Mouse (Mus musculus) thymus, adult 2 months (tissue): Measurements from ENCODE around the gene Adora3. TPM values are rescaled to one million over a fixed set of nuclear protein-coding genes. Genes with fewer than 3 reads are reported as not detected.

Source experiments
- DNase-seq: peaks from one replicate; pipeline ENCODE4 v3.0.0; 2021
- H3K27ac ChIP-seq: fragments of 200-500 bp; 2 replicates; pipeline ENCODE4 v1.5.1; 2012; ENCODE audit warnings: low read length, control low read depth; ENCODE audit not compliant: control insufficient read depth, insufficient read depth
- H3K27me3 ChIP-seq: fragments of 200-500 bp; 2 replicates; pipeline ENCODE4 v1.6.1; 2012; ENCODE audit warnings: mild to moderate bottlenecking, low read length, moderate library complexity, mixed read lengths; ENCODE audit not compliant: control insufficient read depth, insufficient read depth
- H3K36me3 ChIP-seq: fragments of 200-500 bp; 2 replicates; pipeline ENCODE4 v1.6.1; 2012; ENCODE audit warnings: mild to moderate bottlenecking, low read length, moderate library complexity; ENCODE audit not compliant: control insufficient read depth, insufficient read depth
- H3K4me1 ChIP-seq: fragments of 200-500 bp; replicated peaks from 2 replicates; pipeline ENCODE4 v1.6.1; 2012; ENCODE audit warnings: low read length; ENCODE audit not compliant: control insufficient read depth, insufficient read depth
- H3K4me3 ChIP-seq: fragments of 200-500 bp; 2 replicates; pipeline ENCODE4 v1.5.1; 2012; ENCODE audit warnings: mild to moderate bottlenecking, low read length, control low read depth, moderate library complexity; ENCODE audit not compliant: control insufficient read depth, insufficient read depth
- CTCF ChIP-seq: fragments of 200-500 bp; IDR thresholded peaks from 2 replicates; pipeline ENCODE4 v1.5.1; 2012; ENCODE audit warnings: mild to moderate bottlenecking, control low read depth, low read length, moderate library complexity, borderline replicate concordance; ENCODE audit not compliant: control insufficient read depth, poor library complexity, insufficient read depth; ENCODE audit errors: extremely low read depth
- POLR2A ChIP-seq: fragments of 200-500 bp; IDR thresholded peaks from 2 replicates; pipeline ENCODE4 v1.6.1; 2012; ENCODE audit warnings: mild to moderate bottlenecking, low read length, control low read depth, moderate library complexity; ENCODE audit not compliant: control insufficient read depth, poor library complexity, insufficient read depth; ENCODE audit errors: extremely low read depth
- WGBS: fragments of 180-500 bp; shearing (Covaris S2); methylation state at CpG from one replicate; pipeline ENCODE4 v1.1.7; 2018; 5-methylcytosine and 5-hydroxymethylcytosine counted together
- polyA plus RNA-seq: library from polyadenylated mRNA; depleted of rRNA; stranded (reverse); fragments of >200 nt; gene quantifications from 2 replicates; pipeline ENCODE4 v1.2.3, GENCODE M21; 2012

Adora3 gene
- polyA plus RNA-seq, 1 experiment = 0.90 TPM

GRCm38 (mm10) chr3:105872034-105872433 lies 1.4 kb downstream of the Adora3 start:
- Histone ChIP-seq H3K4me3 (no peak overlapping the region), H3K27ac (no peak overlapping the region), H3K4me1 (no peaks in the 10 kb centered on the region), H3K36me3 (no peaks in the 10 kb centered on the region), H3K27me3 (no peaks in the 10 kb centered on the region)
- TF ChIP-seq POLR2A = no peak
- no peak for TF ChIP-seq CTCF
- no peak for DNase-seq
- WGBS = 92% methylated on average over 6 of the region's 6 CpGs

GRCm38 (mm10) chr3:105872579-105872978 lies 1.9 kb downstream of the Adora3 start:
- H3K27ac ChIP-seq = no peak overlapping the region
- 60% methylated on average over 3 of the region's 3 CpGs for WGBS
- H3K4me1 ChIP-seq = no peaks in the 10 kb centered on the region

GRCm38 (mm10) chr3:105873451-105874445 lies 3.1 kb downstream of the Adora3 start:
- no peak for DNase-seq

More at GRCm38 (mm10) chr3:105872579-105872978, 1.9 kb downstream of the Adora3 start:
- no peak for DNase-seq
- TF ChIP-seq POLR2A (no peak), CTCF (no peak)
- Histone ChIP-seq H3K27me3 (no peaks in the 10 kb centered on the region), H3K36me3 (no peaks in the 10 kb centered on the region), H3K4me3 (no peak overlapping the region)

DNA sequence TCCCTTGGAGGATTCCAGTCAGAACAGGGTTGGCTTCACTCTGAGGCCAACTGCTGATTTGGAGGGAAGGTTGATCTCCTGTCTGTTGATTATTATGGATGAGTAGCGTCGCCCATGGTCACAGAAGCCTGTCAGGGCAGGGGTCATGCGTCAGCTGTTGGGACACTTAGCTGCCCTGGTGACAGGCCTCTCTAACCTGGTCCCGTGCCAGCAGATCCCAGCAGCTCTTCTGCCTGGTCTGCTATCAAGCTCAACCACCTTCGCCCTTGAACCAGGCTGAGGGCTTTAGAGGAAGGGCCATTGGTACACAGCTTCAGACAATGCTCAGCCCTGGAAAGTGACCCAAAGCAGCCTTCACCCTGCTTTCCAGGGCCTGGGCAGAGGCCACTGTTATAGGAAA lies 5.4 kb downstream of the Adora3 start:
- Histone ChIP-seq H3K36me3 (no peaks in the 10 kb centered on the region), H3K4me1 (no peaks in the 10 kb centered on the region), H3K27ac (no peak overlapping the region), H3K4me3 (no peak overlapping the region), H3K27me3 (no peaks in the 10 kb centered on the region)
- TF ChIP-seq POLR2A (no peak), CTCF (no peak)
- DNase-seq = no peak
- WGBS = 96% methylated on average over 5 of the region's 5 CpGs

More at GRCm38 (mm10) chr3:105873451-105874445, 3.1 kb downstream of the Adora3 start:
- no peak for TF ChIP-seq POLR2A
- no peak for TF ChIP-seq CTCF
- H3K36me3 ChIP-seq = no peaks in the 10 kb centered on the region
- no peak overlapping the region for H3K27ac ChIP-seq
- 96% methylated on average over 6 of the region's 6 CpGs for WGBS
- no peaks in the 10 kb centered on the region for H3K4me1 ChIP-seq
- H3K27me3 ChIP-seq = no peaks in the 10 kb centered on the region
- H3K4me3 ChIP-seq = no peak overlapping the region

DNA sequence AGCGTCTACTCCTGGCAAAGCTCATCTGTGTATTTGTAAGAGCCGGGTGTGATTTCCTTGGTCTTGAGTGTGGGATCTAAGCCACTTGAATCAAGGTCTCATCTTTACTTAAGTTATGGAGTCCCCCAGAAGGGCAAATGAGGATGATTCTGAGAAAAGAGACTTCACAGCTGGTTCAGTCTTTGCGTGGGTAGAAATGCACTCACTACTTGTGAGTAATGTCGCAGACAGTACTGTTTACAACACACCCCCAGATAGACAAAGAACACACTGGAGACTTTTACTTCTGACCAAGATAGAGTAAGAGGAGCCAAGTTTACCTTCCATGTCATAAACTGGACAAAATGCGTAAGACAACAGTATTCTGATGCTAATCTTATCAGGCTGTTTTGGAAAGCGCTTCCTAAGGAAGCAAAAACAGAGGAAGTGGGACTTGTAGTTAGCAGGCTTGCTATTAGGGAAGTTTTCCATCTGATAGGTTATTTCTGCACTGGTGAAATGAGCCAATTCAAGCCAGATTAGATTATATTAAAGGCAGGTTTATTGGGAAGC lies 6.7 kb downstream of the Adora3 start:
- 93% methylated on average over 6 of the region's 6 CpGs for WGBS
- no peak overlapping the region for H3K4me3 ChIP-seq
- H3K4me1 ChIP-seq = no peaks in the 10 kb centered on the region
- no peak for DNase-seq
- H3K27me3 ChIP-seq = no peaks in the 10 kb centered on the region
- TF ChIP-seq CTCF = no peak
- no peak for TF ChIP-seq POLR2A
- H3K36me3 ChIP-seq = no peaks in the 10 kb centered on the region
- H3K27ac ChIP-seq = no peak overlapping the region

DNA sequence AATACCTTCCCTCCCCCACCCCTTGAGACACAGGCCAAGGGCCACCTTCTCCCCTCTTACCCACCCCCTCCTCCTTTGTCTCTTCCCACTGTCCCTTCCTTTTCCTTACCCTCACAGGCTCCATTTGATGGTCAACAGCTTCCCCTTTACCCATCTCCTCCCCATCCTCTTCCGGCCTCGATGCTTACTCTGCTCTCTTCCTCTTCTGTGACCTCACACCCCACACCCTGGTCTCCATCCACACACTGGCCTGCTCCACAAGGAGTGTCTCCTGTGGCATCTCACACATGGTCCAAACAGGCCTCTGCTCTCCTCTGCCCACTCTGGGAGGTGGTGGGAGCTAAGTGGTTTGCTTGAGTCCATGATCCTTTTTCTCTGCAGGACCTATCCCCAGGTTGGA lies 7.3 kb downstream of the Adora3 start:
- Histone ChIP-seq H3K27ac (no peak overlapping the region), H3K27me3 (no peaks in the 10 kb centered on the region), H3K36me3 (no peaks in the 10 kb centered on the region), H3K4me3 (no peak overlapping the region), H3K4me1 (no peaks in the 10 kb centered on the region)
- WGBS = 52% methylated on average over 2 of the region's 2 CpGs
- no peak for DNase-seq
- TF ChIP-seq POLR2A (no peak), CTCF (no peak)
